Mouse (Mus musculus) hindbrain, embryonic 14.5 days (tissue): ENCODE results near the gene Plcb2. TPM values are rescaled to one million over a fixed set of nuclear protein-coding genes. Genes with fewer than 3 reads are reported as not detected.
A peak's percentile ranks its signal among the peaks of the same experiment; 100 is the strongest.

Source experiments
- ATAC-seq: fragments of 200-750 bp; cut with Nextera tagmentation; 2 replicates; pipeline ENCODE4 v1.8.0; 2017; ENCODE audit warnings: moderate number of reproducible peaks, mild to moderate bottlenecking, moderate TSS enrichment, moderate library complexity; ENCODE audit not compliant: low FRiP score
- DNase-seq: peaks from one replicate; pipeline ENCODE4 v3.0.0-alpha.2; 2015; ENCODE audit warnings: low spot score
- H3K27ac ChIP-seq: fragments of 300-500 bp; sonication (generic); 2 replicates; pipeline ENCODE4 v1.5.1; 2014; ENCODE audit warnings: mild to moderate bottlenecking, moderate library complexity
- H3K27me3 ChIP-seq: fragments of 300-500 bp; sonication (generic); 2 replicates; pipeline ENCODE4 v1.6.1; 2014; ENCODE audit warnings: mild to moderate bottlenecking, low read length, mixed read lengths; ENCODE audit not compliant: control insufficient read depth, insufficient read depth
- H3K36me3 ChIP-seq: fragments of 300-500 bp; sonication (generic); replicated peaks from 2 replicates; pipeline ENCODE4 v1.6.1; 2014; ENCODE audit not compliant: control insufficient read depth, insufficient read depth
- H3K4me1 ChIP-seq: fragments of 300-500 bp; sonication (generic); replicated peaks from 2 replicates; pipeline ENCODE4 v1.6.1; 2014; ENCODE audit warnings: antibody characterized with exemption, low read length, mixed read lengths; ENCODE audit not compliant: control insufficient read depth, insufficient read depth
- H3K4me2 ChIP-seq: fragments of 300-500 bp; sonication (generic); replicated peaks from 2 replicates; pipeline ENCODE4 v1.6.1; 2014; ENCODE audit warnings: mild to moderate bottlenecking, moderate library complexity
- H3K4me3 ChIP-seq: fragments of 300-500 bp; sonication (generic); replicated peaks from 2 replicates; pipeline ENCODE4 v1.5.1; 2014; ENCODE audit warnings: mild to moderate bottlenecking, low read length
- H3K9ac ChIP-seq: fragments of 300-500 bp; sonication (generic); 2 replicates; pipeline ENCODE4 v1.6.1; 2014
- H3K9me3 ChIP-seq: fragments of 300-500 bp; sonication (generic); 2 replicates; pipeline ENCODE4 v1.6.1; 2016; ENCODE audit warnings: low read length; ENCODE audit not compliant: control insufficient read depth
- WGBS: fragments of 180-500 bp; shearing (Covaris S2); extraction: QIAGEN DNeasy Blood & Tissue Kit; methylation state at CpG from one replicate; pipeline ENCODE4 v1.1.7; 2014; 5-methylcytosine and 5-hydroxymethylcytosine counted together
- polyA plus RNA-seq: library from polyadenylated mRNA; unstranded; fragments of >200 nt; fragmentation: Nextera tagmentation; extraction: Ambion mirVana; gene quantifications from 2 replicates; pipeline ENCODE4 v1.2.1, GENCODE M21; 2014

The Plcb2 gene
- polyA plus RNA-seq, 1 experiment from 2014 or later: 0.54 TPM

- no peak overlapping the region for H3K4me2 ChIP-seq
- H3K4me3 ChIP-seq: no peak overlapping the region
- H3K36me3 ChIP-seq: no peaks in the 10 kb centered on the region
- H3K9ac ChIP-seq: no peak overlapping the region
- ATAC-seq: no peak
- no peaks in the 10 kb centered on the region for H3K27me3 ChIP-seq
- 95% methylated on average over 5 of the region's 5 CpGs for WGBS
- no peak overlapping the region for H3K27ac ChIP-seq
- H3K9me3 ChIP-seq: no peaks in the 10 kb centered on the region
- peaks cover 16% of the 10 kb centered on the region for H3K4me1 ChIP-seq
- no peak for DNase-seq
Measured at GRCm38 (mm10) chr2:118754143-118754542, 25.9 kb upstream of the Plcb2 start.

GRCm38 (mm10) chr2:118752792-118753108, 24.5 kb upstream of the Plcb2 start:
- no peak for DNase-seq
- no peak overlapping the region for H3K4me2 ChIP-seq
- no peaks in the 10 kb centered on the region for H3K27me3 ChIP-seq
- no peak overlapping the region for H3K4me3 ChIP-seq
- H3K9ac ChIP-seq: no peak overlapping the region
- no peak for ATAC-seq
- H3K9me3 ChIP-seq: no peaks in the 10 kb centered on the region
- peaks cover 30% of the 10 kb centered on the region for H3K4me1 ChIP-seq
- WGBS: 66% methylated on average over 4 of the region's 4 CpGs
- no peaks in the 10 kb centered on the region for H3K36me3 ChIP-seq
- H3K27ac ChIP-seq: no peak overlapping the region

DNA sequence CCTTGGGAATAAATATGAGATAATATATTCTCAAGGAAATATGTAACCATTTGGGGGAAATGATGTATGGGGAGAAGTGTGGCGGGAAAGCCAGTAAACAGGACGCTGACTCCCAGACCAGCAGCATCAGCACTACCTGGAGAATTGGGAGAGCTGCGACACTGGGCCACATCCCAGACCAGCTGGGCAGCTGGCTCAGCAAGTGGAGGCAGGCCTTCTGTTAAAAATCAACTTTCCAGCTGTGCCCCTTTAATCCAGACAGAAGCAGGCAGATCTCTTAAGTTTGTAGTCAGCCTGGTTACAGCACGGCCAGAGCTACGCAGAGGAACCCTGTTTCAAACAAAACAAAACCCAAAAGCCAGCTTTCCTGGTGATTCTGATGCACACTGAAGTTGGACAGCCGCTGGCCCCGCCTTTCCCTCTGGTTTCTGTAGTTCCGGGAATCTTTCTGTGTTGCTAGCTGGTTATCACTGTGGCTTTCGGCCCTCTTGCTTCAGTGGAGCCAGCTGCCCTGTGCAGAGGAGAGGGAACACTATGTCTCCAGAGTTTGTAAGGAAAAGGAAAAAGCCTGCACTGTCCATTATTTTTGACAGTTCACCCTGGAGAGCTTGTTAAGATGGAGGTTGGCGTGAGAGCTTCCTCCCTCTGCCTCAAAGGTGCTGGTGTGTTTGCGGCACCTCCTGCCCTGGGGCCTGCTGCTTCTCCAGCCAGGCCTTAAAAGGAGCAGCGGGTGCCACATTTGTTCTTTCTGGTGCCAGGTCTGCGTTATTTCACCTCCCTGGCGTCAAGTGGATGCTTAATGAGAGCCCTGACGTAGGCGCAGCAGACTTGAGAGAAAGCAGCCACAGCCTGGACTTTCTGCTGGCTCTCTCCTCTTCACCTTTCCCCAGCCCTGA, 23.9 kb upstream of the Plcb2 start:
- Histone ChIP-seq H3K9ac (no peak overlapping the region), H3K4me2 (no peak overlapping the region), H3K9me3 (no peaks in the 10 kb centered on the region), H3K27me3 (no peaks in the 10 kb centered on the region), H3K4me1 (peaks cover 36% of the 10 kb centered on the region), H3K36me3 (no peaks in the 10 kb centered on the region), H3K27ac (no peak overlapping the region), H3K4me3 (no peak overlapping the region)
- ATAC-seq: no peak
- 66% methylated on average over 16 of the region's 16 CpGs for WGBS
- no peak for DNase-seq

DNA sequence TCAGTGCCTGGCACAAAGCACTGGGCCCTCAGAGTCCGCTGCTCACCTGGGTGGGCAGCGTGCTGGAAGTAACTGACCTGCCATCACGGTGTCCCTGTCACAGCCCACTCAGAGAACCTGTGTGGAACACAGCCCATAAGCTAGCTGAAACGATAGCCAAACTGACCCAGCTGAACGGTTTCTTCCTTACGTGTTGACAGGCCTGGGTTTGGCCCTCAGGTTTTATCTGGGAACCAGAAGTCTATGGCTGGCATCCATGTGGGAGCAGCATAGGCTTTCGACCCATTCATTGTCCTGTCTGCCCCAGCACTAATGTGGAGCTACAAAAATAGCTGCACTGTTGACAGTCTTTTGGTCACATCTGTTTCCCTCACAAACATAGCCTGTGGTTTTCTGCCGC, 22.2 kb upstream of the Plcb2 start:
- H3K27ac ChIP-seq: no peak overlapping the region
- WGBS: 73% methylated on average over 8 of the region's 8 CpGs
- ATAC-seq (no peak), DNase-seq (no peak)
- no peaks in the 10 kb centered on the region for H3K36me3 ChIP-seq
- H3K4me1 ChIP-seq: peaks cover 39% of the 10 kb centered on the region
- no peaks in the 10 kb centered on the region for H3K27me3 ChIP-seq
- H3K9ac ChIP-seq: no peak overlapping the region
- peak overlapping the region; percentile 24; the same call in 1 of the 2 replicates for H3K4me2 ChIP-seq
- no peaks in the 10 kb centered on the region for H3K9me3 ChIP-seq
- H3K4me3 ChIP-seq: no peak overlapping the region

- Histone ChIP-seq H3K27me3 (peaks cover 2% of the 10 kb centered on the region; the same call in 1 of the 2 replicates), H3K9me3 (no peaks in the 10 kb centered on the region), H3K4me3 (no peak overlapping the region), H3K9ac (peak overlapping the region; percentile 24), H3K36me3 (no peaks in the 10 kb centered on the region), H3K4me1 (peaks cover 47% of the 10 kb centered on the region), H3K27ac (no peak overlapping the region), H3K4me2 (peak overlapping the region; percentile 24)
- 13% methylated on average over 10 of the region's 10 CpGs for WGBS
- no peak for DNase-seq
- no peak for ATAC-seq
Measured at GRCm38 (mm10) chr2:118749341-118749884, 21.2 kb upstream of the Plcb2 start.

GRCm38 (mm10) chr2:118747301-118747960, 19.2 kb upstream of the Plcb2 start:
- ATAC-seq (no peak), DNase-seq (peak; percentile 58)
- peak overlapping the region; percentile 84 for H3K4me2 ChIP-seq
- no peak overlapping the region for H3K27ac ChIP-seq
- no peaks in the 10 kb centered on the region for H3K36me3 ChIP-seq
- peak overlapping the region; percentile 94 for H3K9ac ChIP-seq
- WGBS: 38% methylated on average over 10 of the region's 10 CpGs
- no peaks in the 10 kb centered on the region for H3K9me3 ChIP-seq
- H3K27me3 ChIP-seq: peaks cover 4% of the 10 kb centered on the region; the same call in 1 of the 2 replicates
- peaks cover 48% of the 10 kb centered on the region for H3K4me1 ChIP-seq
- H3K4me3 ChIP-seq: peak overlapping the region; percentile 89

- H3K9ac ChIP-seq: peak overlapping the region; percentile 94
- under 1% methylated on average over 100 of the region's 113 CpGs for WGBS
- ATAC-seq (peak; percentile 36), DNase-seq (no peak)
- no peaks in the 10 kb centered on the region for H3K9me3 ChIP-seq
- H3K4me1 ChIP-seq: peaks cover 48% of the 10 kb centered on the region
- no peaks in the 10 kb centered on the region for H3K36me3 ChIP-seq
- peaks cover 4% of the 10 kb centered on the region; the same call in 1 of the 2 replicates for H3K27me3 ChIP-seq
- peak overlapping the region; percentile 84 for H3K4me2 ChIP-seq
- peak overlapping the region; percentile 89 for H3K4me3 ChIP-seq
- H3K27ac ChIP-seq: peak overlapping the region; percentile 75
Measured at GRCm38 (mm10) chr2:118745915-118746901, 18.0 kb upstream of the Plcb2 start.

DNA sequence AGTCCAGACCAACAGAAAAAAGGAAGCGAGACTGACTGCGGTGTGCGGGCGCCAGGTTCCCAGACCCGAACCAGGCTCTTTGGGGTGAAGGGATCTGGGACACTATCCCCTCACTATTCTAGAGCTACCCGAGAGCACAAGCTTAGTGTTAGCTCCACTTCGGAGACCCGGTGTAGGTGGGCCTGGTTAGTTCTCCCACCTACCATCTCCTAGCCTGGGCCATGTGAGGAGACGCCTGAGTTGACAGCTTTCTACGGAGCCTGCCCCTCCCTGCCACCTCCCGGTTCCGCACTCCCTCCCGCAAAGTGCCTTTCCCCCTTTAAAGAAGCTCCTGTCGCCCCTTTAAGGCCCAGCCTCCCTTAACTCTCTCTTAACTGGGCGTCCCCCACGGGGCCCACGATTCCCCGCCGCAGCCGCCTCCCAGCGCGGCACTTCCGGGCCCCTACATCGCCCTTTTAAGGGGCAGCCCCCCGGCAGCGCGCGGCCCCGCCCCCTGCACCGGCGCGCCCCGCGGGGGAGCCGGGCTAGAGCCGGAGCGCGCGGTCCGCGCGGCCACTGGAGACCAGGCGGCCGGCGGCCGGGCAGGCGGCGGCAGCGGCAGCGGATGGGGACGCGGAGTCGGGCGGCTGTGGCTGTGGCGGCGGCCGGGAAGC, 17.1 kb upstream of the Plcb2 start, which contains the start of gene Inafm2:
Gene Inafm2 (plus strand): TSS at position 527 of the 653 bp plus-strand sequence.
- 1% methylated on average over 31 of the region's 57 CpGs for WGBS
- Histone ChIP-seq H3K9me3 (no peaks in the 10 kb centered on the region), H3K4me1 (peaks cover 43% of the 10 kb centered on the region), H3K27ac (peak within 1 kb of the TSS; percentile 75), H3K4me2 (peak within 1 kb of the TSS; percentile 84), H3K36me3 (no peaks in the 10 kb centered on the region), H3K27me3 (peaks cover 4% of the 10 kb centered on the region; the same call in 1 of the 2 replicates), H3K4me3 (peak within 1 kb of the TSS; percentile 89), H3K9ac (peak within 1 kb of the TSS; percentile 94)
- ATAC-seq (peak; percentile 93), DNase-seq (peak; percentile 89)
